Mouse (Mus musculus) bone marrow, adult 2 months (tissue): ENCODE results near the gene Plpp1. TPM values are rescaled to one million over a fixed set of nuclear protein-coding genes. Genes with fewer than 3 reads are reported as not detected.

Experiments
- H3K27ac ChIP-seq: fragments of 200-500 bp; 2 replicates; pipeline ENCODE4 v1.5.1; 2012; ENCODE audit warnings: low read depth, mild to moderate bottlenecking, control low read depth, inconsistent platforms, low read length; ENCODE audit not compliant: control insufficient read depth, poor library complexity, insufficient read depth
- H3K4me1 ChIP-seq: fragments of 200-500 bp; 2 replicates; pipeline ENCODE4 v1.6.1; 2011; ENCODE audit warnings: low read length; ENCODE audit not compliant: control insufficient read depth, insufficient read depth
- H3K4me3 ChIP-seq: fragments of 200-500 bp; replicated peaks from 2 replicates; pipeline ENCODE3; 2011; ENCODE audit warnings: mild to moderate bottlenecking, low read depth, low read length, control low read depth; ENCODE audit not compliant: control insufficient read depth
- CTCF ChIP-seq: fragments of 200-500 bp; IDR thresholded peaks from 2 replicates; pipeline ENCODE4 v1.5.1; 2011; ENCODE audit warnings: low read length, control low read depth; ENCODE audit not compliant: control insufficient read depth, insufficient read depth
- POLR2A ChIP-seq: fragments of 200-500 bp; IDR thresholded peaks from 2 replicates; pipeline ENCODE4 v1.6.1; 2011; ENCODE audit warnings: low read depth, mild to moderate bottlenecking, control low read depth, low read length, borderline replicate concordance; ENCODE audit not compliant: control insufficient read depth
- WGBS: fragments of 180-500 bp; shearing (Covaris S2); methylation state at CpG from one replicate; pipeline ENCODE4 v1.1.7; 2018; 5-methylcytosine and 5-hydroxymethylcytosine counted together
- polyA plus RNA-seq: library from polyadenylated mRNA; stranded (reverse); fragments of >200 nt; gene quantifications from 2 replicates; pipeline ENCODE4 v1.2.4, GENCODE M21; 2011; ENCODE audit warnings: low replicate concordance; ENCODE audit not compliant: missing spikeins, insufficient read depth, insufficient read length

Gene Plpp1
- polyA plus RNA-seq: 24.0 and 27.0 TPM in 2 replicates

- H3K27ac ChIP-seq: peak within 1 kb of the TSS; percentile 83
- no peaks in the 10 kb centered on the region; the same call in 1 of the 2 replicates for H3K4me1 ChIP-seq
- TF ChIP-seq CTCF (no peak), POLR2A (peak; percentile 93)
- under 1% methylated on average over 82 of the region's 83 CpGs for WGBS
- peak within 1 kb of the TSS; percentile 83 for H3K4me3 ChIP-seq
Measured at GRCm38 (mm10) chr13:112800597-112801380, at the start of gene Plpp1. Plpp1 (plus strand) TSS chr13:112800792.

GRCm38 (mm10) chr13:112751454-112752308 is 48.9 kb upstream of the Plpp1 start:
- WGBS: 10% methylated on average over 18 of the region's 18 CpGs
- H3K4me3 ChIP-seq: no peak overlapping the region
- H3K4me1 ChIP-seq: peaks cover 6% of the 10 kb centered on the region; the same call in 1 of the 2 replicates
- H3K27ac ChIP-seq: peak overlapping the region; percentile 58
- 0 out of 2 replicates have a peak, but pooled peaks have one; percentile 25 for TF ChIP-seq POLR2A
- no peak for TF ChIP-seq CTCF

GRCm38 (mm10) chr13:112752309-112752975 is 48.1 kb upstream of the Plpp1 start:
- H3K4me1 ChIP-seq: peaks cover 5% of the 10 kb centered on the region; the same call in 1 of the 2 replicates
- TF ChIP-seq CTCF: no peak
- no peak for TF ChIP-seq POLR2A
- H3K4me3 ChIP-seq: no peak overlapping the region
- H3K27ac ChIP-seq: no peak overlapping the region
- 47% methylated on average over 11 of the region's 11 CpGs for WGBS

- H3K4me1 ChIP-seq: peaks cover 5% of the 10 kb centered on the region; the same call in 1 of the 2 replicates
- H3K4me3 ChIP-seq: no peak overlapping the region
- WGBS: 87% methylated on average over 9 of the region's 9 CpGs
- TF ChIP-seq POLR2A (no peak), CTCF (no peak)
- H3K27ac ChIP-seq: no peak overlapping the region
Measured at GRCm38 (mm10) chr13:112753522-112753921, 47.1 kb upstream of the Plpp1 start.

- no peak overlapping the region for H3K27ac ChIP-seq
- peaks cover 2% of the 10 kb centered on the region; the same call in 1 of the 2 replicates for H3K4me1 ChIP-seq
- WGBS: 58% methylated on average over 4 of the region's 4 CpGs
- H3K4me3 ChIP-seq: no peak overlapping the region
- TF ChIP-seq POLR2A: no peak
- TF ChIP-seq CTCF: no peak
Measured at GRCm38 (mm10) chr13:112754871-112755270, 45.7 kb upstream of the Plpp1 start.

- no peak overlapping the region for H3K4me3 ChIP-seq
- no peak overlapping the region for H3K27ac ChIP-seq
- H3K4me1 ChIP-seq: peaks cover 3% of the 10 kb centered on the region; the same call in 1 of the 2 replicates
- no peak for TF ChIP-seq CTCF
- no peak for TF ChIP-seq POLR2A
- WGBS: 86% methylated on average over 11 of the region's 11 CpGs
Measured at GRCm38 (mm10) chr13:112755507-112756010, 45.0 kb upstream of the Plpp1 start.

- Histone ChIP-seq H3K4me3 (no peak overlapping the region), H3K4me1 (peaks cover 1% of the 10 kb centered on the region; the same call in 1 of the 2 replicates), H3K27ac (no peak overlapping the region)
- 87% methylated on average over 9 of the region's 9 CpGs for WGBS
- TF ChIP-seq CTCF (no peak), POLR2A (no peak)
Measured at GRCm38 (mm10) chr13:112757395-112757794, 43.2 kb upstream of the Plpp1 start.
